Comparison of ENCODE assay signal across 16 mouse cellular contexts in genomic region chr7:114648791-114649190, GRCm38 (mm10). TPM values are rescaled to one million over a fixed set of nuclear protein-coding genes. Genes with fewer than 3 reads are reported as not detected.
DNase-seq lines count a peak whose midpoint lies in the region; ATAC-seq and TF ChIP-seq lines count a peak whose summit lies in the region.
"Had no signal": no experiment of that assay in that cellular context is flagged by ENCODE, and none has a peak within 500 bp of the region (broad histone marks: within the 10 kb centered on the region; RNA-seq: fewer than 3 reads in every experiment).

No protein-coding gene starts in this region.

- H3K4me1 ChIP-seq in liver, adult 2 months (ENCODE audit: control insufficient read depth, insufficient read depth, low read length): no peaks in the 10 kb centered on the region
- H3K4me1 ChIP-seq in liver, embryonic 12.5 days: no peaks in the 10 kb centered on the region
- H3K4me1 ChIP-seq: lung, embryonic 15.5 days; midbrain, embryonic 15.5 days; stomach, embryonic 15.5 days had no signal

- no peaks in the 10 kb centered on the region for H3K36me3 ChIP-seq in liver, adult 2 months (ENCODE audit: control insufficient read depth, insufficient read depth, low read length)
- no peaks in the 10 kb centered on the region for H3K36me3 ChIP-seq in liver, embryonic 12.5 days
- H3K36me3 ChIP-seq: forebrain, embryonic 10.5 days; lung, embryonic 15.5 days; midbrain, embryonic 15.5 days; stomach, embryonic 15.5 days had no signal

- H3K4me3 ChIP-seq in liver, adult 2 months (ENCODE audit: insufficient read depth, low read depth, low read length): no peak overlapping the region
- no peak overlapping the region for H3K4me3 ChIP-seq in liver, embryonic 12.5 days
- H3K4me3 ChIP-seq: forebrain, embryonic 10.5 days; lung, embryonic 15.5 days; midbrain, embryonic 15.5 days; stomach, embryonic 15.5 days had no signal

- no peak overlapping the region for H3K27ac ChIP-seq in liver, adult 2 months (replicated peaks; ENCODE audit: insufficient read depth, low read depth, low read length)
- no peak overlapping the region for H3K27ac ChIP-seq in liver, embryonic 12.5 days
- H3K27ac ChIP-seq: forebrain, embryonic 10.5 days; lung, embryonic 15.5 days; midbrain, embryonic 15.5 days; stomach, embryonic 15.5 days had no signal

- no peaks in the 10 kb centered on the region for H3K79me2 ChIP-seq in liver, adult 2 months (ENCODE audit: control insufficient read depth, insufficient read depth, low read length)

- H3K9ac ChIP-seq in liver, adult 2 months (ENCODE audit: low read depth, low read length): no peak overlapping the region
- no peak overlapping the region for H3K9ac ChIP-seq in liver, embryonic 12.5 days
- H3K9ac ChIP-seq: lung, embryonic 15.5 days; midbrain, embryonic 15.5 days; stomach, embryonic 15.5 days had no signal

- DNase-seq in liver, adult 2 months (ENCODE audit: extremely low read depth, low read depth, low spot score): no peak
- DNase-seq in CD4-positive helper T cell, adult 2 months (ENCODE audit: low read depth, low spot score): peak; percentile 8
- DNase-seq in Patski (ENCODE audit: low read depth, low spot score): no peak
- DNase-seq in left cerebral cortex, postnatal 10 days (ENCODE audit: extremely low spot score in 1 of 2, low spot score in 2 of 2): no peak
- no peak for DNase-seq in gastrocnemius, postnatal 25 days
- DNase-seq: adrenal gland, adult 2 months; gastrocnemius, postnatal 36 days; right cerebral cortex, postnatal 4 days had no signal

- TF ChIP-seq POLR2A in liver, adult 2 months (IDR thresholded peaks at IDR 0.05; ENCODE audit: extremely low read depth, insufficient read depth, low read length): no peak

- intact Hi-C loops in left cerebral cortex, postnatal 10 days (cut with DNase I): no loop called here

- H3K27me3 ChIP-seq in liver, adult 2 months (ENCODE audit: control insufficient read depth, insufficient read depth, low read length): peaks cover 3% of the 10 kb centered on the region; the same call in 1 of the 2 replicates
- no peaks in the 10 kb centered on the region for H3K27me3 ChIP-seq in liver, embryonic 12.5 days (replicated peaks)
- H3K27me3 ChIP-seq in Patski: peaks cover 31% of the 10 kb centered on the region
- H3K27me3 ChIP-seq: lung, embryonic 15.5 days; midbrain, embryonic 15.5 days; stomach, embryonic 15.5 days had no signal

- in situ Hi-C loops in Patski (cut with MboI; ENCODE audit: low pct_unique_long_range_greater_than_20kb): loop anchor here (25.0 kb wide), 1 partner anchor 361 kb away; the partner anchor contains the start of gene Psma1

- TF ChIP-seq CTCF in liver, adult 2 months (IDR thresholded peaks at IDR 0.05; ENCODE audit: low read depth, low read length): 0 out of 2 replicates have a peak, but pooled peaks have one; percentile 17
- peak; percentile 24 for TF ChIP-seq CTCF in Patski (IDR thresholded peaks at IDR 0.05)

- no peak overlapping the region for H3K4me2 ChIP-seq in liver, embryonic 12.5 days
- H3K4me2 ChIP-seq: lung, embryonic 15.5 days; midbrain, embryonic 15.5 days; stomach, embryonic 15.5 days had no signal

- ATAC-seq in liver, embryonic 12.5 days: no peak
- ATAC-seq in Patski: no peak
- peak; percentile 66 for ATAC-seq in megakaryocyte, adult 5-6 weeks (ENCODE audit: poor library complexity, severe bottlenecking)
- ATAC-seq: inflammation-experienced regulatory T-cells, adult 6 months; midbrain, embryonic 15.5 days had no signal

- no peaks in the 10 kb centered on the region for H3K9me3 ChIP-seq in liver, embryonic 12.5 days (replicated peaks)
- H3K9me3 ChIP-seq: forebrain, embryonic 10.5 days; lung, embryonic 15.5 days; midbrain, embryonic 15.5 days; stomach, embryonic 15.5 days had no signal

- POLR2A ChIA-PET in Patski (lab: Charles Lee): no interaction called here

- CTCF ChIA-PET in Patski (lab: Charles Lee): no interaction called here

- 48% methylated on average over 3 of the region's 3 CpGs for WGBS in liver, adult 2 months
- 54% methylated on average over 3 of the region's 3 CpGs for WGBS in liver, embryonic 12.5 days (ENCODE audit: insufficient replicate concordance)

RNA-seq across cellular contexts. Expression of gene Calca, which starts 12.6 kb away (rescaled TPM):
- not detected in 2 replicates for total RNA-seq in liver, adult 2 months (2014; rRNA removed)
- not detected in 2 replicates for polyA plus RNA-seq in liver, adult 2 months (2012; rRNA removed)
- not detected in 2 replicates for polyA plus RNA-seq in liver, embryonic 12.5 days (2016; fragmentation: Nextera tagmentation; extraction: Ambion mirVana)
- not detected for polyA plus RNA-seq in Patski (2021)
- not detected in 2 replicates for total RNA-seq in megakaryocyte, adult 5-6 weeks (2015)
- total RNA-seq in megakaryocyte, adult 5-6 weeks (2017): not detected in 2 replicates
- 1 to 10 TPM; 3.1 to 3.7 TPM for total RNA-seq in left cerebral cortex, postnatal 10 days (2021)
- total RNA-seq in gastrocnemius, postnatal 25 days (2021): not detected
- total RNA-seq: gastrocnemius, postnatal 36 days had no signal
- polyA plus RNA-seq: large intestine, adult 2 months had no signal
